Comparison of ENCODE assay signal across 9 mouse cellular contexts in genomic region chr9:57650786-57651311, GRCm38 (mm10). TPM values are rescaled to one million over a fixed set of nuclear protein-coding genes. Genes with fewer than 3 reads are reported as not detected.
DNase-seq lines count a peak whose midpoint lies in the region; ATAC-seq and TF ChIP-seq lines count a peak whose summit lies in the region.
"Had no signal": no experiment of that assay in that cellular context is flagged by ENCODE, and none has a peak within 500 bp of the region (broad histone marks: within the 10 kb centered on the region; RNA-seq: fewer than 3 reads in every experiment).

No protein-coding gene starts in this region.

- no peak overlapping the region for H3K27ac ChIP-seq in heart, embryonic 12.5 days (ENCODE audit: poor library complexity, severe bottlenecking)
- peak overlapping the region; percentile 79 for H3K27ac ChIP-seq in CH12.LX (ENCODE audit: insufficient read depth, low read depth)
- peak overlapping the region; percentile 34; the same call in 1 of the 2 replicates for H3K27ac ChIP-seq in embryonic fibroblast, embryonic 13.5 days (ENCODE audit: insufficient read depth, low read length)

- no peak overlapping the region for H3K4me2 ChIP-seq in heart, embryonic 12.5 days
- peak overlapping the region; percentile 35 for H3K4me2 ChIP-seq in CH12.LX (ENCODE audit: insufficient read depth, low read depth, poor library complexity, severe bottlenecking)

- no peaks in the 10 kb centered on the region for H3K36me3 ChIP-seq in heart, embryonic 12.5 days
- H3K36me3 ChIP-seq in CH12.LX (replicated peaks in 1 of 2; ENCODE audit: control insufficient read depth in 1 of 2, insufficient read depth in 1 of 2, low read length in 1 of 2), result peaks cover 0 to 2% of the 10 kb centered on the region in 2 experiments

- no peaks in the 10 kb centered on the region for H3K79me2 ChIP-seq in CH12.LX (replicated peaks; ENCODE audit: control insufficient read depth, extremely low read depth, insufficient read depth, poor library complexity, severe bottlenecking)

- TF ChIP-seq EP300 in CH12.LX (IDR thresholded peaks at IDR 0.05; ENCODE audit: low read length), result 0 out of 2 replicates have a peak, but pooled peaks have one; percentile 16

- TF ChIP-seq RAD21 in CH12.LX (IDR thresholded peaks at IDR 0.05; ENCODE audit: low read depth, low read length), result no peak

- no peak overlapping the region for H3K9ac ChIP-seq in heart, embryonic 12.5 days
- H3K9ac ChIP-seq in CH12.LX (ENCODE audit: insufficient read depth, low read depth), result peak overlapping the region; percentile 2; the same call in 1 of the 2 replicates

- TF ChIP-seq CTCF in CH12.LX (conservative IDR thresholded peaks at IDR 0.05 in 1 of 2, IDR thresholded peaks at IDR 0.05 in 1 of 2; ENCODE audit: low read depth in 2 of 2, low read length in 2 of 2), result no peak
- TF ChIP-seq CTCF in embryonic fibroblast, embryonic 13.5 days (IDR thresholded peaks at IDR 0.05; ENCODE audit: borderline replicate concordance, insufficient read depth, low read length), result no peak

- peak; percentile 31; the same call in 1 of the 2 replicates for TF ChIP-seq POLR2A in CH12.LX (IDR thresholded peaks at IDR 0.05; ENCODE audit: low read depth, low read length)
- no peak for TF ChIP-seq POLR2A in embryonic fibroblast, embryonic 13.5 days (IDR thresholded peaks at IDR 0.05; ENCODE audit: low read depth, low read length)

- peaks cover 32% of the 10 kb centered on the region for H3K27me3 ChIP-seq in heart, embryonic 12.5 days (replicated peaks)
- no peaks in the 10 kb centered on the region for H3K27me3 ChIP-seq in CH12.LX (replicated peaks)

- no peak for ATAC-seq in heart, embryonic 12.5 days (ENCODE audit: insufficient number of reproducible peaks, low FRiP score)
- peak; percentile 54 for ATAC-seq in megakaryocyte, adult 5-6 weeks (ENCODE audit: poor library complexity, severe bottlenecking)

- dilution Hi-C loops in CH12.LX (cut with MboI; ENCODE audit: extremely low pct_ligation_motif_present, extremely low pct_unique_long_range_greater_than_20kb, low sequenced_read_pairs), result no loop called here

- peaks cover 15% of the 10 kb centered on the region for H3K4me1 ChIP-seq in heart, embryonic 12.5 days (replicated peaks)
- H3K4me1 ChIP-seq in CH12.LX (ENCODE audit: control insufficient read depth in 1 of 2, insufficient read depth in 2 of 2), result peaks cover 20 to 74% of the 10 kb centered on the region in 2 experiments
- H3K4me1 ChIP-seq in embryonic fibroblast, embryonic 13.5 days (ENCODE audit: control insufficient read depth, insufficient read depth, low read length), result peaks cover 2% of the 10 kb centered on the region; the same call in 1 of the 2 replicates

- no peak overlapping the region for H3K4me3 ChIP-seq in heart, embryonic 12.5 days
- H3K4me3 ChIP-seq in CH12.LX (replicated peaks in 1 of 3; ENCODE audit: low read depth in 2 of 3, low read length in 2 of 3, poor library complexity in 1 of 3), result peak overlapping the region in 2 of 3 experiments; percentile 33 to 42
- no peak overlapping the region for H3K4me3 ChIP-seq in embryonic fibroblast, embryonic 13.5 days (ENCODE audit: insufficient read depth, low read length)

- no peaks in the 10 kb centered on the region for H3K9me3 ChIP-seq in heart, embryonic 12.5 days (replicated peaks)
- H3K9me3 ChIP-seq in CH12.LX (replicated peaks; ENCODE audit: low read length), result no peaks in the 10 kb centered on the region

- peak; percentile 95 for DNase-seq in heart, adult 11 months
- peak; percentile 82 for DNase-seq in CH12.LX (ENCODE audit: extremely low read depth)
- DNase-seq in thymus, postnatal 36 days, result peak; percentile 73 to 81
- no peak for DNase-seq in frontal cortex, postnatal 14 days (ENCODE audit: low spot score in 2 of 2)
- DNase-seq in urinary bladder, adult 2 months (ENCODE audit: low spot score), result no peak

- in situ Hi-C loops in CH12.LX (cut with MboI; ENCODE audit: low pct_ligation_motif_present, low pct_unique_long_range_greater_than_20kb, low sequenced_read_pairs), result loop anchor here (5.0 to 10.0 kb wide), 3 partner anchors 34 to 344 kb away; partner anchors contain the start of gene Cox5a

- WGBS in heart, embryonic 12.5 days, result 34% methylated on average over 6 of the region's 6 CpGs

TF ChIP-seq in CH12.LX, 34 proteins besides CTCF, POLR2A, EP300 and RAD21:
- TF ChIP-seq BHLHE40 (IDR thresholded peaks at IDR 0.05; ENCODE audit: low read depth, low read length) (peak; percentile 39; the same call in 1 of the 2 replicates), UBTF (IDR thresholded peaks at IDR 0.05; ENCODE audit: low read depth, low read length) (no peak), POLR2AphosphoS2 (IDR thresholded peaks at IDR 0.05; ENCODE audit: low read depth, low read length) (no peak), ELF1 (IDR thresholded peaks at IDR 0.05; ENCODE audit: low read depth, low read length) (peak; percentile 71), MXI1 (IDR thresholded peaks at IDR 0.05; ENCODE audit: low read depth, low read length) (no peak), CHD2 (IDR thresholded peaks at IDR 0.05; ENCODE audit: low read length) (peak; percentile 65), JUN (IDR thresholded peaks at IDR 0.05; ENCODE audit: insufficient read depth, low read depth, low read length) (no peak), TBP (conservative IDR thresholded peaks at IDR 0.05; ENCODE audit: low read depth, low read length) (0 out of 2 replicates have a peak, but pooled peaks have one; percentile 41), TCF12 (IDR thresholded peaks at IDR 0.05; ENCODE audit: low read depth, low read length) (peak; percentile 61; the same call in 1 of the 2 replicates)

RNA-seq across cellular contexts. Expression of gene Csk, which starts 2.6 kb away (rescaled TPM):
- polyA plus RNA-seq in heart, embryonic 12.5 days (2016; fragmentation: Nextera tagmentation; extraction: Ambion mirVana), result 16.4 TPM in 2 replicates
- total RNA-seq in CH12.LX (2012; rRNA removed), result 111 and 122 TPM in 2 replicates
- total RNA-seq in CH12.LX (2014; rRNA removed), result 111 and 125 TPM in 2 replicates
- polyA plus RNA-seq in CH12.LX (2012; ENCODE audit: insufficient read length, low read depth), result 139 and 153 TPM in 2 replicates
- 51.2 and 56.2 TPM in 2 replicates for polyA plus RNA-seq in embryonic fibroblast, embryonic 13.5 days (2011; ENCODE audit: insufficient read length, low read depth, missing spikeins)
- total RNA-seq in megakaryocyte, adult 5-6 weeks (2015), result 88.6 and 96.7 TPM in 2 replicates
- 230 and 282 TPM in 2 replicates for total RNA-seq in megakaryocyte, adult 5-6 weeks (2017)
- polyA plus RNA-seq in urinary bladder, adult 2 months (2012; rRNA removed), result 54.8 and 69.3 TPM in 2 replicates

RNA-seq across cellular contexts. Expression of gene Lman1l, which starts 30.3 kb away (rescaled TPM):
- polyA plus RNA-seq in heart, embryonic 12.5 days (2016; fragmentation: Nextera tagmentation; extraction: Ambion mirVana), result not detected in 2 replicates
- total RNA-seq in CH12.LX (2012; rRNA removed) (0.08 TPM in 1 of 2 replicates, not detected in the other), CH12.LX (2014; rRNA removed) (not detected in 2 replicates)
- 0.19 and 0.29 TPM in 2 replicates for polyA plus RNA-seq in CH12.LX (2012; ENCODE audit: insufficient read length, low read depth)
- not detected in 2 replicates for polyA plus RNA-seq in embryonic fibroblast, embryonic 13.5 days (2011; ENCODE audit: insufficient read length, low read depth, missing spikeins)
- total RNA-seq in megakaryocyte, adult 5-6 weeks (2015), result not detected in 2 replicates
- not detected in 2 replicates for total RNA-seq in megakaryocyte, adult 5-6 weeks (2017)
- polyA plus RNA-seq in urinary bladder, adult 2 months (2012; rRNA removed), result 0.03 and 0.07 TPM in 2 replicates
- total RNA-seq: layer of hippocampus, postnatal 14 days had no signal

RNA-seq across cellular contexts. Expression of gene Cyp1a2, which starts 32.7 kb away (rescaled TPM):
- polyA plus RNA-seq in heart, embryonic 12.5 days (2016; fragmentation: Nextera tagmentation; extraction: Ambion mirVana), result not detected in 2 replicates
- not detected in 2 replicates for total RNA-seq in CH12.LX (2012; rRNA removed)
- not detected in 2 replicates for total RNA-seq in CH12.LX (2014; rRNA removed)
- polyA plus RNA-seq in CH12.LX (2012; ENCODE audit: insufficient read length, low read depth), result not detected in 2 replicates
- not detected in 2 replicates for polyA plus RNA-seq in embryonic fibroblast, embryonic 13.5 days (2011; ENCODE audit: insufficient read length, low read depth, missing spikeins)
- not detected in 2 replicates for total RNA-seq in megakaryocyte, adult 5-6 weeks (2015)
- not detected in 2 replicates for total RNA-seq in megakaryocyte, adult 5-6 weeks (2017)
- not detected in 2 replicates for polyA plus RNA-seq in urinary bladder, adult 2 months (2012; rRNA removed)
- total RNA-seq: layer of hippocampus, postnatal 14 days had no signal

RNA-seq across cellular contexts. Expression of gene Cyp1a1, which starts 36.9 kb away (rescaled TPM):
- polyA plus RNA-seq in heart, embryonic 12.5 days (2016; fragmentation: Nextera tagmentation; extraction: Ambion mirVana), result not detected in 2 replicates
- 0.08 and 0.13 TPM in 2 replicates for total RNA-seq in CH12.LX (2012; rRNA removed)
- 0.11 and 0.19 TPM in 2 replicates for total RNA-seq in CH12.LX (2014; rRNA removed)
- not detected in 2 replicates for polyA plus RNA-seq in CH12.LX (2012; ENCODE audit: insufficient read length, low read depth)
- polyA plus RNA-seq in embryonic fibroblast, embryonic 13.5 days (2011; ENCODE audit: insufficient read length, low read depth, missing spikeins), result not detected in 2 replicates
- not detected in 2 replicates for total RNA-seq in megakaryocyte, adult 5-6 weeks (2015)
- total RNA-seq in megakaryocyte, adult 5-6 weeks (2017), result not detected in 2 replicates
- 16.2 and 21.1 TPM in 2 replicates for polyA plus RNA-seq in urinary bladder, adult 2 months (2012; rRNA removed)

RNA-seq across cellular contexts. Expression of gene Cplx3, which starts 44.8 kb away (rescaled TPM):
- polyA plus RNA-seq in heart, embryonic 12.5 days (2016; fragmentation: Nextera tagmentation; extraction: Ambion mirVana), result not detected in 2 replicates
- total RNA-seq in CH12.LX (2012; rRNA removed) (not detected in 2 replicates), CH12.LX (2014; rRNA removed) (not detected in 2 replicates)
- polyA plus RNA-seq in CH12.LX (2012; ENCODE audit: insufficient read length, low read depth), result 0.09 TPM in 1 of 2 replicates, not detected in the other
- polyA plus RNA-seq in embryonic fibroblast, embryonic 13.5 days (2011; ENCODE audit: insufficient read length, low read depth, missing spikeins), result not detected in 2 replicates
- total RNA-seq in megakaryocyte, adult 5-6 weeks (2015), result not detected in 2 replicates
- total RNA-seq in megakaryocyte, adult 5-6 weeks (2017), result not detected in 2 replicates
- polyA plus RNA-seq in urinary bladder, adult 2 months (2012; rRNA removed), result not detected in 2 replicates

Comparison
In these comparisons a context has a peak if more than half of its experiments do, and no peak if none do; other contexts are left out.
1. DNase-seq: peak in heart, adult 11 months (single experiment), CH12.LX (single experiment) and thymus, postnatal 36 days (2 of 2); none in frontal cortex, postnatal 14 days (0 of 2) and urinary bladder, adult 2 months (single experiment).
2. H3K4me3 ChIP-seq: peak in CH12.LX (2 of 3); none in heart, embryonic 12.5 days (single experiment) and embryonic fibroblast, embryonic 13.5 days (single experiment).